Mouse (Mus musculus): ENCODE data around the gene Olfr1051. TPM values are rescaled to one million over a fixed set of nuclear protein-coding genes. Genes with fewer than 3 reads are reported as not detected.
"Not testable (repeated sequence)": the region's sequence is repeated elsewhere in the genome, so short reads cannot be mapped to it uniquely, and the experiment has no call there.

Olfr1051 gene
- total RNA-seq (2017) = not detected in 2 replicates

DNA sequence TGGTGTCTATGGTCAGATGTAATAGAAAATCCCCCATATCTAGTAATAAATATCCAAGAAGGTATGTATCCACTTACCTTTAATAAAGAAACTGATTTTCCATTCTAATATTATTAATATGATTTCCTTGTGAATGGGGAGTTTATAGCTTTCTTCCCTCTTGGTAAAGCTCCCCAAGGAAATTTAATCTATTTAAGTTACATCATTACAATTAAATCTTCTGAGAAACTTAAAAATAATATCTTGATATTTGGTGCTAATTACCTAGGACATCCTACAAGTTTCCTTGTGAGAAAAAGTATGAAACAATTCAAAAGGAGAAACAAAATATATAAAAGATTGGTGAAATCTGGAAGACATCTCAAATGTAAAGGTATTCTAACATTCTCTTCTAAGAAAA lies at the start of gene Olfr1051:
Gene Olfr1051 (minus strand): TSS at position 101 of the 400 bp plus-strand sequence.
- ATAC-seq (replicated peaks in 1 of 2; ENCODE audit: insufficient read depth in 1 of 2, low FRiP score in 2 of 2, low TSS enrichment in 1 of 2, low read depth in 1 of 2, poor library complexity in 2 of 2, severe bottlenecking in 2 of 2) = not testable (repeated sequence)

- ATAC-seq (replicated peaks in 1 of 2; ENCODE audit: insufficient read depth in 1 of 2, low FRiP score in 2 of 2, low TSS enrichment in 1 of 2, low read depth in 1 of 2, poor library complexity in 2 of 2, severe bottlenecking in 2 of 2) = no peak
Measured at GRCm38 (mm10) chr2:86315184-86315583, 36.3 kb upstream of the Olfr1051 start, which contains the start of gene Olfr1053. Gene Olfr1053, minus strand, starts transcription at chr2:86315284.

DNA sequence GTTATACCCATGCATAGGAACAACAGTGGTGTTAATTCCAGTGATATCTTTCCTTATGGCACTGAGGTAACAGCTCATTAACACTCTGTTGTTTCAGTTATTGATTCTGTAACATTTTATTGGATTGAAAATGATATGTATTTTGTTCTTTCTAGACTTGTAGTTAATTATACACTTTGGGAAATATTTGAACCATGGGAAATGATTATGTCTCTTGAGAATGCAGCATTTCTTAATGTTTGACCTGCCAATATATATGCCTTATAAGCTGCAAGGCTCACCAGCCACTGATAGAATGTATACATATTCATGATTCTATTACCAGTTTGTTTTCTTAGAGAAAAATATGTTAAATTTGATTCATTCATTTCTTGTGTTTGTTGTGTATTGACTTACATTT lies 13.3 kb upstream of the Olfr1051 start, which contains the start of gene Olfr1052:
Gene Olfr1052 (plus strand): TSS at position 301 of the 400 bp plus-strand sequence.
- ATAC-seq (replicated peaks in 1 of 2; ENCODE audit: insufficient read depth in 1 of 2, low FRiP score in 2 of 2, low TSS enrichment in 1 of 2, low read depth in 1 of 2, poor library complexity in 2 of 2, severe bottlenecking in 2 of 2) = no peak

GRCm38 (mm10) chr2:86258228-86258627 lies 20.7 kb downstream of the Olfr1051 start, which contains the start of gene Olfr1049:
Gene Olfr1049, minus strand, starts transcription at chr2:86258328.
- not testable (repeated sequence) for ATAC-seq (replicated peaks in 1 of 2; ENCODE audit: insufficient read depth in 1 of 2, low FRiP score in 2 of 2, low TSS enrichment in 1 of 2, low read depth in 1 of 2, poor library complexity in 2 of 2, severe bottlenecking in 2 of 2)

DNA sequence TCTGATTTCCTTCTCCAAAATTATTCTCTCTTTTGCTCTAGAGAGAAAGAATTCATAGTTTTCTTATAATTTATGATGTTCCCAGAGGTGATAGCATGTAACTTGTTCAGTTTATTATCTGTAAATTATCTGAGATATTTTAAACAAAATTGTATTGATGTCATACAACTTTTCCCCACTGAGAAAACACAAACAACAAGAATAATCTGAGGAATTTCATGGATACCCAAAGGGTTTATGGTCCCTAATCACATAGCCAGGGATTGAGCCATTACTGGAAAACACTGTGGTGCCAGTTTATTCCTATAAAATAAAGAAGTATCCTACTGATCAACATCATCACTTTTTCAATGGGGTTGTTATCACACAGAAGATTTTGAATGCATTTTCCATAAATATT lies 38.7 kb downstream of the Olfr1051 start, which contains the start of gene Olfr1048:
Gene Olfr1048 (minus strand): TSS at position 101 of the 400 bp plus-strand sequence.
- no peak for ATAC-seq (replicated peaks in 1 of 2; ENCODE audit: insufficient read depth in 1 of 2, low FRiP score in 2 of 2, low TSS enrichment in 1 of 2, low read depth in 1 of 2, poor library complexity in 2 of 2, severe bottlenecking in 2 of 2)

- no peak for ATAC-seq (replicated peaks in 1 of 2; ENCODE audit: insufficient read depth in 1 of 2, low FRiP score in 2 of 2, low TSS enrichment in 1 of 2, low read depth in 1 of 2, poor library complexity in 2 of 2, severe bottlenecking in 2 of 2)
Measured at GRCm38 (mm10) chr2:86231301-86231700, 47.6 kb downstream of the Olfr1051 start, which contains the start of gene Olfr1047. Gene Olfr1047, minus strand, starts transcription at chr2:86231401.

Other genes starting within 250 kb of the Olfr1051 start
- gene Olfr1034, start 233.2 kb downstream of the Olfr1051 start, total RNA-seq (2017) = 0.06 TPM in 1 of 2 replicates, not detected in the other
- gene Olfr1036, start 205.1 kb downstream of the Olfr1051 start, total RNA-seq (2017) = not detected in 2 replicates
- not detected in 2 replicates for gene Olfr1037, start 191.7 kb downstream of the Olfr1051 start, total RNA-seq (2017)
- not detected in 2 replicates for gene Olfr1039, start 143.2 kb downstream of the Olfr1051 start, total RNA-seq (2017)
- gene Olfr1040, start 132.4 kb downstream of the Olfr1051 start, total RNA-seq (2017) = not detected in 2 replicates
- not detected in 2 replicates for gene Olfr1042, start 117.2 kb downstream of the Olfr1051 start, total RNA-seq (2017)
- not detected in 2 replicates for gene Olfr1043, start 111.6 kb downstream of the Olfr1051 start, total RNA-seq (2017)
- not detected in 2 replicates for gene Olfr1044, start 101.3 kb downstream of the Olfr1051 start, total RNA-seq (2017)
- not detected in 2 replicates for gene Olfr52, start 93.4 kb downstream of the Olfr1051 start, total RNA-seq (2017)
- not detected in 2 replicates for gene Olfr1045, start 76.1 kb downstream of the Olfr1051 start, total RNA-seq (2017)
- not detected in 2 replicates for gene Olfr1046, start 59.8 kb downstream of the Olfr1051 start, total RNA-seq (2017)
- not detected in 2 replicates for gene Olfr1047, start 47.7 kb downstream of the Olfr1051 start, total RNA-seq (2017)
- gene Olfr1048, start 38.8 kb downstream of the Olfr1051 start, total RNA-seq (2017) = not detected in 2 replicates
- gene Olfr1049, start 20.8 kb downstream of the Olfr1051 start, total RNA-seq (2017) = not detected in 2 replicates
- gene Olfr1052, start 13.4 kb upstream of the Olfr1051 start, total RNA-seq (2017) = not detected in 2 replicates
- not detected in 2 replicates for gene Olfr1053, start 36.2 kb upstream of the Olfr1051 start, total RNA-seq (2017)
- not detected in 2 replicates for gene Olfr1054, start 56.3 kb upstream of the Olfr1051 start, total RNA-seq (2017)
- gene Olfr1055, start 71.2 kb upstream of the Olfr1051 start, total RNA-seq (2017) = not detected in 2 replicates
- gene Olfr1056, start 83.4 kb upstream of the Olfr1051 start, total RNA-seq (2017) = not detected in 2 replicates
- gene Olfr1057, start 99.3 kb upstream of the Olfr1051 start, total RNA-seq (2017) = not detected in 2 replicates
- gene Olfr1058, start 109.5 kb upstream of the Olfr1051 start, total RNA-seq (2017) = not detected in 2 replicates
- not detected in 2 replicates for gene Olfr1061, start 135.0 kb upstream of the Olfr1051 start, total RNA-seq (2017)
- gene Olfr1062, start 147.7 kb upstream of the Olfr1051 start, total RNA-seq (2017) = not detected in 2 replicates
- not detected in 2 replicates for gene Olfr1065, start 171.5 kb upstream of the Olfr1051 start, total RNA-seq (2017)
- gene Olfr1066, start 177.2 kb upstream of the Olfr1051 start, total RNA-seq (2017) = not detected in 2 replicates
- gene Olfr228, start 208.3 kb upstream of the Olfr1051 start, total RNA-seq (2017) = not detected in 2 replicates
- gene Olfr1076, start 229.4 kb upstream of the Olfr1051 start, total RNA-seq (2017) = not detected in 2 replicates

All from hematopoietic stem cell, adult 5-6 weeks (primary cell).